Mouse (Mus musculus) lung, embryonic 16.5 days (tissue): ENCODE measurements at regions not wholly inside any gene's neighbourhood (a gene's known extent, or its start where the extent isn't known, plus 50 kb on each side); places are given as distances from the start of the nearest gene placed in this dataset.

ENCODE experiments used
- ATAC-seq: fragments of 200-750 bp; cut with Nextera tagmentation; 2 replicates; pipeline ENCODE4 v1.8.0; 2017; ENCODE audit warnings: low read depth, mild to moderate bottlenecking, moderate library complexity
- H3K27ac ChIP-seq: fragments of 300-500 bp; sonication (generic); 2 replicates; pipeline ENCODE4 v1.5.1; 2014; ENCODE audit warnings: mild to moderate bottlenecking, control low read depth, low read length
- H3K27me3 ChIP-seq: fragments of 300-500 bp; sonication (generic); 2 replicates; pipeline ENCODE4 v1.6.1; 2014; ENCODE audit warnings: low read depth, low read length, mixed read lengths; ENCODE audit not compliant: control insufficient read depth, insufficient read depth
- H3K36me3 ChIP-seq: fragments of 300-500 bp; sonication (generic); 2 replicates; pipeline ENCODE4 v1.6.1; 2014; ENCODE audit warnings: low read length; ENCODE audit not compliant: control insufficient read depth, insufficient read depth
- H3K4me1 ChIP-seq: fragments of 300-500 bp; sonication (generic); replicated peaks from 2 replicates; pipeline ENCODE4 v1.6.1; 2014; ENCODE audit warnings: low read length, mixed read lengths; ENCODE audit not compliant: control insufficient read depth, insufficient read depth
- H3K4me2 ChIP-seq: fragments of 300-500 bp; sonication (generic); 2 replicates; pipeline ENCODE4 v1.6.1; 2014; ENCODE audit warnings: low read depth, low read length, control low read depth
- H3K4me3 ChIP-seq: fragments of 300-500 bp; sonication (generic); 2 replicates; pipeline ENCODE4 v1.5.1; 2014; ENCODE audit warnings: mild to moderate bottlenecking, low read length, control low read depth
- H3K9ac ChIP-seq: fragments of 300-500 bp; sonication (generic); 2 replicates; pipeline ENCODE4 v1.6.1; 2014; ENCODE audit warnings: low read length, control low read depth
- H3K9me3 ChIP-seq: fragments of 300-500 bp; sonication (generic); 2 replicates; pipeline ENCODE4 v1.6.1; 2016; ENCODE audit warnings: low read length; ENCODE audit not compliant: control insufficient read depth
- WGBS: fragments of 180-500 bp; shearing (Covaris S2); extraction: QIAGEN DNeasy Blood & Tissue Kit; methylation state at CpG from one replicate; pipeline ENCODE4 v1.1.7; 2014; 5-methylcytosine and 5-hydroxymethylcytosine counted together

DNA sequence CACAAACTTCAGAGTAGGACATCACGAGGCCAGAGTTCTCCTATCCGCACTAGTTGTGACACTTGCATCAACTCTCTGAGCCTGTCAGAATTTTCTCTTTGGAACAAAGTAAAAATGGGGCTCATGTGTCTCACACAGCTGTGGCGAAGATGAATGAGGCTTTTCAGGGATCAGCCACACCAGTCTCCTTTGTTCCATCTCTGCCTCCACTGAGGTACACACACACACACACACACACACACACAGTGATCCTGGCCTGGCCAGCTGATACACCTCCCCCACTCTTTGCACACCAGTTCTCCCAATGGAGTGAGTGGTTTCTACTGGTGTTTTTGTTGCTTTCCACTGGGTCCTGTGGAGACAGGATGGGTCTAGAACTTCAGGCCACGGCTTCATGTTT is 105.9 kb upstream of the D7Ertd443e start:
- H3K27me3 ChIP-seq, result no peaks in the 10 kb centered on the region
- no peak for ATAC-seq
- H3K27ac ChIP-seq, result no peak overlapping the region
- H3K9ac ChIP-seq, result no peak overlapping the region
- WGBS, result 72% methylated on average over 4 of the region's 4 CpGs
- H3K4me1 ChIP-seq, result no peaks in the 10 kb centered on the region
- no peaks in the 10 kb centered on the region for H3K36me3 ChIP-seq
- H3K4me2 ChIP-seq, result no peak overlapping the region
- H3K4me3 ChIP-seq, result no peak overlapping the region
- no peaks in the 10 kb centered on the region for H3K9me3 ChIP-seq

DNA sequence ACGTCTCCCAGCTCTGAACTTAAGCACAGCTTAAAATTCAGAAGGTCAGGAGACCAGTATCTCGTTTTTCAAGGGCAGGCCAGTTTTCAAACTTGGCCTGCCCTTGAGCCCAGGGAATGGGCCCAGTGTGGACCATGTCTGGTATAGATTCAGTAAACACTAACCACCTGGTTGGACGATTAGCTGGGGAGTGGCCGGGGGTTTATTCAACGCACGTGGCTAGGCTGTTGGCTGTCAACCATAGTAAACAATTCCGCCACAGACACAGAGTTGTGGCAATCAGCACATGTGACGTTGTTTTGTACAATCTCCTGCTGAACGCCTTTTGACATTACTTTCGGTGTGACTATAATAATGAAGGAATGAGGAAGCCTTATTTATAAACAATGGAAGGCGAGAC is 111.8 kb upstream of the D7Ertd443e start:
- Histone ChIP-seq H3K4me3 (no peak overlapping the region), H3K9me3 (no peaks in the 10 kb centered on the region), H3K27me3 (no peaks in the 10 kb centered on the region), H3K4me1 (peaks cover 11% of the 10 kb centered on the region), H3K9ac (no peak overlapping the region), H3K27ac (no peak overlapping the region), H3K36me3 (no peaks in the 10 kb centered on the region), H3K4me2 (no peak overlapping the region)
- WGBS, result 28% methylated on average over 11 of the region's 11 CpGs
- ATAC-seq, result no peak; the same call in 1 of the 2 replicates

DNA sequence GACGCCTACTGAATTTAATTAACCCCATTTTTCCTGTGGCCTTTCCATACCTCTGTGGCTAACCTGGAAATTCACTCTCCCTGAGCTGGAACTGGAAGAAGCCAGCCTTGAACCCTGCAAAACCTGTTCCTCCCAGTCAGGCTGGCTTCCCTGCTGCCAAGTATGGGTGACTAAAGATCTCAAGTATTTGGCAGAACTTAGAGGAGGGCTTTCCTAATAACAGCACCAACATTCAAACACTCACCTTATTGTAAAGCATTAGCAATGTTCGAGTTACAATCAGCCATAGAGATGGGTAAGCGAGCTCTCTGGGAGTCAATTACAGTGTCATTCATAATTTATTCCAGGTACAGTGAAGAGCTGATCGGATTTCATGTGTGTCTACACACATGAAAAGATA is 112.4 kb upstream of the D7Ertd443e start:
- Histone ChIP-seq H3K4me2 (no peak overlapping the region), H3K27me3 (no peaks in the 10 kb centered on the region), H3K4me1 (peaks cover 11% of the 10 kb centered on the region), H3K4me3 (no peak overlapping the region), H3K27ac (no peak overlapping the region), H3K9me3 (no peaks in the 10 kb centered on the region), H3K9ac (no peak overlapping the region), H3K36me3 (no peaks in the 10 kb centered on the region)
- 48% methylated on average over 4 of the region's 4 CpGs for WGBS
- ATAC-seq, result peak; percentile 55; the same call in 1 of the 2 replicates

DNA sequence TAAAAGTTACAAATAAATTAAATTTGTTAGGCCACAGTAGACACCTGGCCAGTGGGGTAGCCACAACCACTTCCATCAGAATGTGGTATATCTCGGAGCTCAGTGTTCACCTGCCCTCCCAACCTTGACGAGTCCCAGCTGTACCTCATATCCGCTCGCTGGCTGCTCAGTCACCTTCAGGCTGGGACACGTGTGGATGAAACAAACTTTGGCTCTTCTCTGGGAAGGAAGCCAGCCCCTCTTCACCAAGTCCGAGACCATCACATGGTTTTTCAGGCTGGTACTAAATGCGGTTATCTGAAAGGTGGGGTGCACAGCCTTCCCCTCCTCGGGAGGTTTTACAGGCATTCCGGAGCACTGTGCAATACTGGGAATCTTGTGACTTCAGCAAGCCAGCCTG is 113.3 kb upstream of the D7Ertd443e start:
- H3K27me3 ChIP-seq, result no peaks in the 10 kb centered on the region
- no peaks in the 10 kb centered on the region for H3K36me3 ChIP-seq
- H3K9me3 ChIP-seq, result no peaks in the 10 kb centered on the region
- H3K4me3 ChIP-seq, result no peak overlapping the region
- H3K27ac ChIP-seq, result peak overlapping the region; percentile 51; the same call in 1 of the 2 replicates
- no peak overlapping the region for H3K9ac ChIP-seq
- peaks cover 11% of the 10 kb centered on the region for H3K4me1 ChIP-seq
- ATAC-seq, result no peak
- H3K4me2 ChIP-seq, result no peak overlapping the region
- 29% methylated on average over 9 of the region's 9 CpGs for WGBS

DNA sequence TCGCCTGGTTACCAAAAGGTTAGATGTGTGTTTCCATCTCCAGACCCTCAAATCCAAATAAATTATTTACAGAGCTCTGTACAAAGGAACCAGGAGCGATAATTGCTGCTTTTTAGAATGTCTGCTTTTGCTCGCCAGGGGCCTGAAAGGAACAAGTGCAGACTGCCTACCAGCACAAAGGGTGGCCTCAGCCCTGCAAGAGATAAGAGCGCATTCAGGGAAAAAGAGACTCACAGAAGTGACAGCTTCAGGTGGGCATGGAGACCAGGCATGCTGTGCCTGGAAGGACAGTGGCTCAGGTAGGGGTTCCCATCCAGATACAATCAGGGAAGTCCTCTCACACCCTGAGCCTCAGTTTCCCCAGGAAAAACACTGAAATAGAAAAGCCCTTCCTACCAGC is 114.0 kb upstream of the D7Ertd443e start:
- no peak overlapping the region for H3K4me2 ChIP-seq
- H3K9me3 ChIP-seq, result no peaks in the 10 kb centered on the region
- H3K27ac ChIP-seq, result peak overlapping the region; percentile 51
- no peak overlapping the region for H3K4me3 ChIP-seq
- no peak overlapping the region for H3K9ac ChIP-seq
- peak; percentile 26; the same call in 1 of the 2 replicates for ATAC-seq
- WGBS, result 46% methylated on average over 4 of the region's 4 CpGs
- H3K4me1 ChIP-seq, result peaks cover 11% of the 10 kb centered on the region
- H3K36me3 ChIP-seq, result no peaks in the 10 kb centered on the region
- H3K27me3 ChIP-seq, result no peaks in the 10 kb centered on the region

DNA sequence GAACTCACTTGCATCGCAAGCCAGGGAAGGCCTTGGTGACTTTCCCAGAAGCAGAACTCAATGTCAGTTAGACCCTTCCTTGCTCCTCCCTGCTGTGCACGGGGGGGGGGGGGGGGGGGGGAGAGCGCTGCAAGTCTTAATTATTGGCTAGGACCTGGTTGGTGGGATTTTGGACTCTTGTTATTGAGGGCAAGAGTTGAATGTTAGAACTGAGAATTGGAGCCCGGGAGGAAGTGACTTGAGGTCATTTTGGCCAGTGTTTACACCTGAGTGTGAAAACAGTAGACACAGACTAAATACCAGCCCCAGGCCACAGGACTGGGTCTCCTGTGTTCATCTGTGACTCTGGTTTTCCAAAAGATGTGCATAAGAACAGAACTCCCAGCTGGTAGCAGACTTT is 114.7 kb upstream of the D7Ertd443e start:
- H3K9me3 ChIP-seq, result no peaks in the 10 kb centered on the region
- no peak overlapping the region for H3K4me2 ChIP-seq
- no peaks in the 10 kb centered on the region for H3K36me3 ChIP-seq
- no peak for ATAC-seq
- no peaks in the 10 kb centered on the region for H3K27me3 ChIP-seq
- H3K4me3 ChIP-seq, result no peak overlapping the region
- H3K9ac ChIP-seq, result no peak overlapping the region
- 33% methylated on average over 4 of the region's 4 CpGs for WGBS
- peaks cover 11% of the 10 kb centered on the region for H3K4me1 ChIP-seq
- H3K27ac ChIP-seq, result peak overlapping the region; percentile 51; the same call in 1 of the 2 replicates

DNA sequence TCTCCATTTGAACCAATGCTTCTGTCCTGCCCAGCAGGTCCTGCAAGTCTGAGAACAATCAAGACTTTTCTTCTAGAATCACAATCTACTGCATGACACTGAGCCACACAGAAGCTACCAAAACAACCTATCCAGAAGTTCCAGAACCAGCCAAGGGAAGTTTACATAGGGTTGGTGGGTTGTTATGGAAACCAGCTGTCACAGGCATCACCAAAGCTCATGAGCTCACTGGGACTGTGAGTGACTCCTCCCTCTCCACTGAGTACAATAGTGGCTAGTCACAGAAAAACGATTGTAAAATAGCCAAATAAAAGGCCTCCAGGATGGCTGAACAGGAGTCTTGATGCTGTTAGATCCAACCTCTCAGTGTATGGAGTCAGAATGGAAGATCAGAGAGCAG is 115.6 kb upstream of the D7Ertd443e start:
- Histone ChIP-seq H3K27me3 (no peaks in the 10 kb centered on the region), H3K4me1 (peaks cover 11% of the 10 kb centered on the region), H3K9me3 (no peaks in the 10 kb centered on the region), H3K4me3 (no peak overlapping the region), H3K4me2 (no peak overlapping the region), H3K36me3 (no peaks in the 10 kb centered on the region), H3K9ac (no peak overlapping the region), H3K27ac (no peak overlapping the region)
- WGBS, result 22% methylated on average over 1 of the region's 1 CpGs
- ATAC-seq, result 0 out of 2 replicates have a peak, but pooled peaks have one; percentile 40

DNA sequence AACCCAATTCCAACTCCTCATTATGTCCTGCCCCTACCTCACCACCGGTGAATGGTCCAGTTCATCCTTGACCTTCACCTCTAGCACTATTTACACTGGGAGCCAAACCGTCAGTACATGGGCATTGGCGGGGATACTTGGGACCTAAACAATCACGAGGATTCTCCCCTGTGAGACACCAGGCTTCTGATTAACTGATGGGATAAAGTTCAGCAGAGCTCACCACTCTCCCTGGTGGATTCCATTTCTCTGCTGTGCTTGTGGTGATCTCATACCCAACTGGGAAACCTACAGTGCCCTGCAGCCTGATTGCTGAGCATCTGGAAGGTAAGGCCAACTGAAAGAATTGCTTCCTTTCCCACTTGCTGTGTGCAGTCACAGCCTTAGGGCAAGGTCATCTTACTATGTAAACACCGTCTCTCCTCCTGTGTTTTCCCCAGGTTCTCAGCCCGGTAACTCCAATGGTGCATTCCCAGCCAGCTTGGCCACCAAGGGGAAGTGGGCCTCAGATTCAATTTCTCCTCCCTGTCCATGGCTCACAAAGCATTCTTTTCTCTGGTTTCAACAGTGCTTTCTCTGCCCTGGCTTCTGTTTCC is 125.0 kb upstream of the D7Ertd443e start:
- no peaks in the 10 kb centered on the region for H3K27me3 ChIP-seq
- H3K36me3 ChIP-seq, result no peaks in the 10 kb centered on the region
- no peak overlapping the region for H3K4me2 ChIP-seq
- no peak overlapping the region for H3K27ac ChIP-seq
- 48% methylated on average over 6 of the region's 6 CpGs for WGBS
- no peak overlapping the region for H3K4me3 ChIP-seq
- ATAC-seq, result no peak
- H3K9ac ChIP-seq, result no peak overlapping the region
- no peaks in the 10 kb centered on the region for H3K4me1 ChIP-seq
- no peaks in the 10 kb centered on the region for H3K9me3 ChIP-seq

DNA sequence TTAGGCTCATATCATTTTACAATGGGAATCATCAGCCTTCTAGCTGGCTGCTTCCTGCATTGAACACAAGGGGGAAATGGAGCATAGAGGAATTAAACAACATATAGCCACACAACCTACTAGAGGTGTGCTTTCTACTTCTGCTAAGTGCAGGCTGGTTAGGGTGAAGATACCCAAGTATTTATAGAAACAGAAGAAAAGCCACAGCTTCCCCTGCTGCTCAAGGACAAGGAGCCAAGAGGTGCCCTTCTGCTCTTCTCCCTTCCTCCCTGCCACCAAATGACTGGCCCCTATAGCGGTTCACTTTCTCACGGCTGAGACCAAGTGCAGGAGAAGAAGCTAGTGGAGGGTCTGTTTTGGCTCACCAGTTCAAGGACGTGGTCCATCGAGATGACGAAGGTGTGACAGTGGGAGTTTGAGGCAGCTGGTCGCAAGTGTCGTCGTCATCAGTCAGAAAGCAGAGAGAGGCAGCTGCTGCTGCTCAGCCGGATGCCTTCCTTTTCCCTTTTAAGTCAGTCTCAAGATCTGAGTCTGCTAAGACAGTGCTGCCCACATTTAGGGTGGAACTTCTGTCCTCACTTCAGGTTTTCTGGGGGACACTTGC is 134.0 kb upstream of the D7Ertd443e start:
- no peak for ATAC-seq
- 60% methylated on average over 9 of the region's 9 CpGs for WGBS
- Histone ChIP-seq H3K9me3 (no peaks in the 10 kb centered on the region), H3K27ac (no peak overlapping the region), H3K4me2 (no peak overlapping the region), H3K36me3 (no peaks in the 10 kb centered on the region), H3K4me3 (no peak overlapping the region), H3K27me3 (no peaks in the 10 kb centered on the region), H3K9ac (no peak overlapping the region), H3K4me1 (no peaks in the 10 kb centered on the region)
